Mouse (Mus musculus) lung, embryonic 14.5 days (tissue): Measurements from ENCODE around the gene Notch3. TPM values are rescaled to one million over a fixed set of nuclear protein-coding genes. Genes with fewer than 3 reads are reported as not detected.

Source experiments
- ATAC-seq: fragments of 200-750 bp; cut with Nextera tagmentation; 2 replicates; pipeline ENCODE4 v1.8.0; 2017; ENCODE audit warnings: mild to moderate bottlenecking, moderate TSS enrichment, moderate library complexity; ENCODE audit not compliant: insufficient read depth
- DNase-seq: peaks from one replicate; pipeline ENCODE4 v3.0.0-alpha.2; 2015
- H3K27ac ChIP-seq: fragments of 300-500 bp; sonication (generic); 2 replicates; pipeline ENCODE4 v1.5.1; 2014; ENCODE audit warnings: low read depth, mild to moderate bottlenecking, moderate library complexity
- H3K27me3 ChIP-seq: fragments of 300-500 bp; sonication (generic); 2 replicates; pipeline ENCODE4 v1.6.1; 2014; ENCODE audit warnings: low read length, control low read depth; ENCODE audit not compliant: insufficient read depth
- H3K36me3 ChIP-seq: fragments of 300-500 bp; sonication (generic); 2 replicates; pipeline ENCODE4 v1.6.1; 2014; ENCODE audit warnings: control low read depth; ENCODE audit not compliant: insufficient read depth
- H3K4me1 ChIP-seq: fragments of 300-500 bp; sonication (generic); 2 replicates; pipeline ENCODE4 v1.6.1; 2014; ENCODE audit warnings: antibody characterized with exemption, control low read depth; ENCODE audit not compliant: insufficient read depth
- H3K4me2 ChIP-seq: fragments of 300-500 bp; sonication (generic); 2 replicates; pipeline ENCODE4 v1.6.1; 2014; ENCODE audit warnings: mild to moderate bottlenecking
- H3K4me3 ChIP-seq: fragments of 300-500 bp; sonication (generic); 2 replicates; pipeline ENCODE4 v1.5.1; 2014; ENCODE audit warnings: low read depth, low read length
- H3K9ac ChIP-seq: fragments of 300-500 bp; sonication (generic); 2 replicates; pipeline ENCODE4 v1.6.1; 2014
- H3K9me3 ChIP-seq: fragments of 300-500 bp; sonication (generic); 2 replicates; pipeline ENCODE4 v1.6.1; 2016; ENCODE audit warnings: low read depth, low read length, control low read depth
- CTCF ChIP-seq: IDR thresholded peaks from 2 replicates; pipeline ENCODE4 v1.5.1; 2016; ENCODE audit warnings: antibody characterized with exemption, low read depth
- WGBS: fragments of 180-500 bp; shearing (Covaris S2); extraction: QIAGEN DNeasy Blood & Tissue Kit; methylation state at CpG from one replicate; pipeline ENCODE4 v1.1.7; 2014; 5-methylcytosine and 5-hydroxymethylcytosine counted together
- polyA plus RNA-seq: library from polyadenylated mRNA; unstranded; fragments of >200 nt; fragmentation: Nextera tagmentation; extraction: Ambion mirVana; gene quantifications from 2 replicates; pipeline ENCODE4 v1.2.1, GENCODE M21; 2014

The Notch3 gene
- polyA plus RNA-seq, 1 experiment from 2014 or later: 21.7 TPM

DNA sequence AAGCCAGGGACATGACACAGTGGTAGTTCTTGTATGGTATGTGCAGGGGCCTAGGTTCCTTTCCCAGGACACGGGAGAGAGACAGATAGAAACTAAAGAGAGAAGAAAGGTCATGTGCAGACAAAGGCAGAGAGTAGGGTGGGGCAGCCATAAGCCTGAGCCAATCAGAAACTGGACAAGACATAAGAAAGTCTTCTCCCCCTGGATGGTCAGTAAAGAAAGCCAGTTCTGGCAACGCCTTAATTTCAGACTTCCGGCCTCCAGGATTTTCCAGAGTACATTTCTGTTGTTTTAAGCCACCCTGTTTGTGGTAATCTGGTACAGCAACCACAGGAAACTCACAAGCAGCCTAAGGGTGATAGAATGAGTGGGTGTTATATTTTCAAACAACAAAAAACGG lies 5.8 kb downstream of the Notch3 start:
- 83% methylated on average over 4 of the region's 4 CpGs for WGBS
- Histone ChIP-seq H3K27me3 (no peaks in the 10 kb centered on the region; the same call in 1 of the 2 replicates), H3K36me3 (peaks cover 41% of the 10 kb centered on the region), H3K9ac (no peak overlapping the region), H3K4me3 (no peak overlapping the region), H3K4me2 (no peak overlapping the region), H3K9me3 (no peaks in the 10 kb centered on the region), H3K4me1 (peaks cover 17% of the 10 kb centered on the region), H3K27ac (no peak overlapping the region)
- ATAC-seq (no peak), DNase-seq (no peak)
- no peak for TF ChIP-seq CTCF

- Histone ChIP-seq H3K4me3 (no peak overlapping the region), H3K9me3 (no peaks in the 10 kb centered on the region), H3K27ac (no peak overlapping the region), H3K36me3 (peaks cover 59% of the 10 kb centered on the region), H3K9ac (no peak overlapping the region), H3K4me1 (peaks cover 4% of the 10 kb centered on the region; the same call in 1 of the 2 replicates), H3K27me3 (no peaks in the 10 kb centered on the region; the same call in 1 of the 2 replicates), H3K4me2 (no peak overlapping the region)
- no peak for TF ChIP-seq CTCF
- no peak for ATAC-seq
- DNase-seq: no peak
- 82% methylated on average over 13 of the region's 13 CpGs for WGBS
Measured at GRCm38 (mm10) chr17:32158841-32159240, 7.8 kb downstream of the Notch3 start.

DNA sequence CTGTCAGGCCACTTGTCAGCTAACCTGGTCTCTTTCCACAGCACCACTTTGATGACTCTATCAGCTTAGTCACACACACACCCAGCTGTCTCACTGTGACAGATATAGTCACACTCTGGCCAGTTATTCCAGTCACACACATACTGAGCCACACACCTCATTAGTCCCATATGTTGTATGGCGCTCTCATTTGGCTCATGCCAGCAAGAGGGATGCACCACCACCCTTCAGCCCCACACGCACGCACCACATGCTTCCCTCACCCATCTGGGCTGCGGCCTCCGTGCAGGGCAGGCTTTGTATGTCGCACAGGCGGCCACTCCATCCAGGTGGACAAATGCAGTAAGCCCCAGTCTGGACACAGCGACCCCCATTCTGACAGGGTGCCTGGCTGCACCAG lies 19.9 kb downstream of the Notch3 start:
- no peak overlapping the region for H3K27ac ChIP-seq
- H3K4me1 ChIP-seq: no peaks in the 10 kb centered on the region
- H3K4me2 ChIP-seq: no peak overlapping the region
- no peak for DNase-seq
- no peak for ATAC-seq
- WGBS: 87% methylated on average over 8 of the region's 8 CpGs
- no peaks in the 10 kb centered on the region for H3K27me3 ChIP-seq
- TF ChIP-seq CTCF: no peak
- no peak overlapping the region for H3K9ac ChIP-seq
- H3K9me3 ChIP-seq: no peaks in the 10 kb centered on the region
- no peak overlapping the region for H3K4me3 ChIP-seq
- H3K36me3 ChIP-seq: peaks cover 97% of the 10 kb centered on the region

DNA sequence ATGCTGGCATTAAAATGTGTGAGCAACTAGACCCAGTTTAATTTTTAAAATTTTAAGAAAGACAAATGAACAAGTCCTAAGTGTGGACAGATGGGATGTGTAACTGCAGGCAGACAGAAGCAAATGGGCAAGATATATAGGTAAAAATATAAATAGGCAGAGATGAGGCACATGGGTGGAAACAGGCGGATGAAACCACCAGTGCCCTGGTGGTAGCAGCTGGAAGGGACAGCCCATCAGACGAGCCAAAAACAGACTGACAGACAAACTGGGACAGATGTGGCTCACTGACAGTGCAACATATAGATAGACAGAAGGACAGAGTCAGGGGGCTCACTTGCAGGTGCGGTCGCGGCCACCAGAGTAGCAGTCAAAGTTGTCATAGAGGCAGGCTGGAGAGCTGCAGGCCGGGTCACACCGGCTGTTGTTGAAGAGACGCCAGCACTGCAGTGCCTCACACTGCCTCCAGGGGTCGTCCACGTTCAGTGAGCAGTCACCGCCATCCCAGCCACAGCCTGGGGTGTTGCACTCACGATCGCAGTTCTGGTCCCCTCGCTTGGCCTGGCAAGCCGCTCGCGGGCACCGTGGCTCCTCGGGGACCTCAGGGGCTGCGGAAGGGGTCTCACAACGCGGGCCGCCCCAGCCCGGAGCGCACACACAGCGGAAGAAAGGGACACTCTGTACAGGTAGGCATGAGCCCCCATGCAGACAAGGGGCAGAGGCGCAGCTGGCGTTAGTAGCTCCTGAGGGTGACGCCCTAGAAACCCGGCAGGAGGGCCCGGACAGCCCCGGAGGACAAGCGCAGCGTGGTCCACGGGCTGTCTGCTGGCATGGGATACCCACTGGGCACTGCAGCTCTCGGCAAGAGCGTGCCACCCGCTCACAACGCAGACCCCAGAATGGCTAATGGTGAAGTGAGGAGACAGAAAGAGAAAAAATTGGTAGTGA lies 23.5 kb downstream of the Notch3 start:
- no peaks in the 10 kb centered on the region for H3K9me3 ChIP-seq
- H3K4me2 ChIP-seq: peak overlapping the region; percentile 47
- no peak overlapping the region for H3K9ac ChIP-seq
- H3K4me3 ChIP-seq: no peak overlapping the region
- H3K4me1 ChIP-seq: no peaks in the 10 kb centered on the region
- TF ChIP-seq CTCF: peak; percentile 96
- peak; percentile 85 for ATAC-seq
- WGBS: 31% methylated on average over 39 of the region's 39 CpGs
- no peaks in the 10 kb centered on the region for H3K27me3 ChIP-seq
- no peak overlapping the region for H3K27ac ChIP-seq
- peaks cover 99% of the 10 kb centered on the region for H3K36me3 ChIP-seq
- peak; percentile 88 for DNase-seq

GRCm38 (mm10) chr17:32142234-32142633 lies 24.4 kb downstream of the Notch3 start:
- Histone ChIP-seq H3K4me3 (no peak overlapping the region), H3K4me2 (no peak overlapping the region), H3K4me1 (no peaks in the 10 kb centered on the region), H3K36me3 (peaks cover 99% of the 10 kb centered on the region), H3K27me3 (no peaks in the 10 kb centered on the region), H3K9ac (no peak overlapping the region), H3K27ac (no peak overlapping the region), H3K9me3 (no peaks in the 10 kb centered on the region)
- ATAC-seq (no peak), DNase-seq (no peak)
- 97% methylated on average over 1 of the region's 1 CpGs for WGBS
- TF ChIP-seq CTCF: no peak

DNA sequence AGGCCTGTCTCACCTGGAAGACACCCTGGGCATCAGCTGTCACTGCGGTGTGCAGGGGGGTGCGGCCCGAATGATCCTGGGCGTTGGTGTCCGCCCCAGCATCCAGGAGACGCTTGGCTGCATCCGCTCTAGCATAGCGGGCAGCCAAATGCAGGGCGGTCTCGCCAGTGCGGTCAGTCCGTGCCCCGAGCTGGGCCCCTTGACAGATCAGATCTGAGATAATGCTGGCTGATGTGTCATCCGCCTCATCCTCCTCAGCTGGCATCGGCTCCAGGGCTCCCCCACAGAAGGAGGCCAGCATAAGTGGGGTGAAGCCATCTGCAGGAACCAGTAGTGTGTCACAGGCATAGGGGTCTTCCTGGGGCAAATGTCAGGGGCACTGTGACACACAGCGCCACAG lies 33.3 kb downstream of the Notch3 start:
- no peak overlapping the region for H3K4me2 ChIP-seq
- H3K27me3 ChIP-seq: no peaks in the 10 kb centered on the region
- DNase-seq (no peak), ATAC-seq (no peak)
- no peaks in the 10 kb centered on the region for H3K4me1 ChIP-seq
- no peak for TF ChIP-seq CTCF
- H3K9me3 ChIP-seq: no peaks in the 10 kb centered on the region
- H3K27ac ChIP-seq: no peak overlapping the region
- no peak overlapping the region for H3K9ac ChIP-seq
- no peak overlapping the region for H3K4me3 ChIP-seq
- WGBS: 90% methylated on average over 16 of the region's 16 CpGs
- peaks cover 88% of the 10 kb centered on the region for H3K36me3 ChIP-seq

DNA sequence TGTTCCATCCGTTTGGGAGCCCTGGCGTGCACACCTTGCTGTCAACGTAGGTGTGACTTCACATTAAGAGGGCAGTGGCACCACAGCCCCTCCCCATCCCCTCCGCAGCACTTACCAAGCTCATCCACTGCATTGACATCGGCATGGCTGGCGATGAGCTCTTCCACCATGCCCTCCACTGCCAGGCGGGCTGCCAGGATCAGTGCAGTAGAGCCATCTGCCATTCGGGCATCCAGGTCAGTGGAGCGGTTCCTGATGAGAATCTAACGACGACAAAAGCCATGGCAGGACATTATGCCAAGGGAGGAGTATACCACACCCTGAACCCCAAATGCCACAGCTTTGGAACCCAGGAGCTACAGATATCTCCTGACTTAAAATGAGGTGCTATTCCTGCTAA lies 34.6 kb downstream of the Notch3 start:
- H3K9ac ChIP-seq: no peak overlapping the region
- ATAC-seq (no peak), DNase-seq (no peak)
- peaks cover 81% of the 10 kb centered on the region for H3K36me3 ChIP-seq
- 90% methylated on average over 11 of the region's 11 CpGs for WGBS
- no peak for TF ChIP-seq CTCF
- H3K9me3 ChIP-seq: no peaks in the 10 kb centered on the region
- H3K27ac ChIP-seq: no peak overlapping the region
- H3K27me3 ChIP-seq: no peaks in the 10 kb centered on the region
- H3K4me2 ChIP-seq: no peak overlapping the region
- H3K4me1 ChIP-seq: no peaks in the 10 kb centered on the region
- H3K4me3 ChIP-seq: no peak overlapping the region
